Mouse (Mus musculus): ENCODE results near the gene Rps12. TPM values are rescaled to one million over a fixed set of nuclear protein-coding genes. Genes with fewer than 3 reads are reported as not detected.

The Rps12 gene
- total and polyA plus RNA-seq, 2 experiments = 533 to 861 TPM

DNA sequence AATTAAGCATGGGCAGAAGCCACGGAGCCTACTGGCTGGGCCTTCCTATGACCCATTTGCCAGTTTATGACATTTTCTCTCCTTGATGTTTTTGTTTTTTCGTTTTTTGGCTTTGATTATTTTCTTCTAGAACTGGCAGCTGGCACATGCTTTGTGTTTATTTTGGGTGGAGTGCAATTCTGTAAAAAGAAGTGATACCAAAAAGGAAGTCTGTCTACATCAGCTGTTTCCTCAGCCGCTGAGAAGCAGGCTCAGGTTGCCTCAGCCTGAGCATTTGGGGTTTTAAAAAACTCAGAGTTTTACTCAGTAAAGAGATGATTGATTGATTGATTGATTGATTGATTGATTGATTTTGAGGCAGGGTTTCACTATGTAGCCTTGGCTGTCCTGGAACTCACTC, 15.8 kb upstream of the Rps12 start:
- Histone ChIP-seq H3K4me3 (ENCODE audit: insufficient read depth, low read depth, low read length) (no peak overlapping the region), H3K36me3 (ENCODE audit: control insufficient read depth, insufficient read depth, low read length) (peaks cover 23% of the 10 kb centered on the region), H3K9ac (ENCODE audit: low read depth, low read length) (no peak overlapping the region), H3K27me3 (ENCODE audit: control insufficient read depth, insufficient read depth, low read length) (no peaks in the 10 kb centered on the region), H3K4me1 (ENCODE audit: control insufficient read depth, insufficient read depth, low read length) (peaks cover 7% of the 10 kb centered on the region), H3K27ac (replicated peaks; ENCODE audit: insufficient read depth, low read depth, low read length) (no peak overlapping the region), H3K79me2 (ENCODE audit: control insufficient read depth, insufficient read depth, low read length) (no peaks in the 10 kb centered on the region)
- DNase-seq (ENCODE audit: extremely low read depth, low read depth, low spot score) = no peak
- WGBS = 18% methylated on average over 3 of the region's 3 CpGs
- TF ChIP-seq POLR2A (IDR thresholded peaks at IDR 0.05; ENCODE audit: extremely low read depth, insufficient read depth, low read length) (no peak), CTCF (IDR thresholded peaks at IDR 0.05; ENCODE audit: low read depth, low read length) (no peak)

DNA sequence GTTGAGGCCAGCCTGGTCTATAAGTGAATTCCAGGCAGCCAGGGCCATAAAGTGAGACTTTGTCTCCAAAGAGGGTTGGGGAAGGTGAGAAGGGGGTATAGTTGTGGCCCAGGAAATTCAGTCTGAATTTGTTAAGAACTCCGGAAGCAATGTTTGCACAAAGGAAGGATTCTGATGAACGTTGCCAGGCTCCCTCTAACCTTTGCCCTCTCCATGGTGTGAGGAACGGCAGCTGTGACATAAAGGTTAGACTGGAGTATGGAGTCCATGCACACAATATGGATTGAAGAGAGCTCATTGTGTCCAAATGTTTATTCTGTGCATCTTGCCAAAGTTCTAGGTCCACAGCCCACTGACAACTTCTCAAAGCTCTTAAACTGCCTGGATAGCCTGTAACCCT, 12.9 kb upstream of the Rps12 start:
- Histone ChIP-seq H3K4me3 (ENCODE audit: insufficient read depth, low read depth, low read length) (no peak overlapping the region), H3K4me1 (ENCODE audit: control insufficient read depth, insufficient read depth, low read length) (peaks cover 9% of the 10 kb centered on the region), H3K36me3 (ENCODE audit: control insufficient read depth, insufficient read depth, low read length) (peaks cover 10% of the 10 kb centered on the region), H3K27me3 (ENCODE audit: control insufficient read depth, insufficient read depth, low read length) (no peaks in the 10 kb centered on the region), H3K27ac (replicated peaks; ENCODE audit: insufficient read depth, low read depth, low read length) (no peak overlapping the region), H3K79me2 (ENCODE audit: control insufficient read depth, insufficient read depth, low read length) (no peaks in the 10 kb centered on the region), H3K9ac (ENCODE audit: low read depth, low read length) (no peak overlapping the region)
- peak; percentile 59 for DNase-seq (ENCODE audit: extremely low read depth, low read depth, low spot score)
- 23% methylated on average over 3 of the region's 3 CpGs for WGBS
- TF ChIP-seq POLR2A (IDR thresholded peaks at IDR 0.05; ENCODE audit: extremely low read depth, insufficient read depth, low read length) (no peak), CTCF (IDR thresholded peaks at IDR 0.05; ENCODE audit: low read depth, low read length) (no peak)

DNA sequence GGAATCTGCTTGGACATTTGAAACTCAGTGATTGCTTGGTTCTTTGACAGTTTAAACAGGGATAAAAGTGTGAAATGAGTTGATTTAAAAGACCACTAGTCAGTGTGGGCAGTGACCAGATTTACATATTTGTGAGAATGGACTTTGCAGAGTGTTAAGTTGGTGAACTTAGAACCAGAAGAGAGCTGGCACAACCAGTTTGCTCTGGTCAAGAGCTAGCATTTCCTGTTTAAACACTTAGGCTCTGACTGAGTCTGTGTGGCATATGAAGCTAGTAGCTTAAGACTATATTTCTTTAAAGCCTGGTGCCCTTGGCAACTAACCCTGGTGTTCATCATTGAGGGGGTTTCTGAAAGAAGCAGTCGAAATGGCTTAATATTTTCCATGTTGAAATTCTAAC, 11.1 kb upstream of the Rps12 start:
- WGBS = 71% methylated on average over 1 of the region's 1 CpGs
- Histone ChIP-seq H3K9ac (ENCODE audit: low read depth, low read length) (no peak overlapping the region), H3K27ac (replicated peaks; ENCODE audit: insufficient read depth, low read depth, low read length) (no peak overlapping the region), H3K79me2 (ENCODE audit: control insufficient read depth, insufficient read depth, low read length) (no peaks in the 10 kb centered on the region), H3K27me3 (ENCODE audit: control insufficient read depth, insufficient read depth, low read length) (no peaks in the 10 kb centered on the region), H3K4me1 (ENCODE audit: control insufficient read depth, insufficient read depth, low read length) (peaks cover 9% of the 10 kb centered on the region), H3K36me3 (ENCODE audit: control insufficient read depth, insufficient read depth, low read length) (peaks cover 2% of the 10 kb centered on the region; the same call in 1 of the 2 replicates), H3K4me3 (ENCODE audit: insufficient read depth, low read depth, low read length) (no peak overlapping the region)
- DNase-seq (ENCODE audit: extremely low read depth, low read depth, low spot score) = peak; percentile 49
- no peak for TF ChIP-seq CTCF (IDR thresholded peaks at IDR 0.05; ENCODE audit: low read depth, low read length)
- TF ChIP-seq POLR2A (IDR thresholded peaks at IDR 0.05; ENCODE audit: extremely low read depth, insufficient read depth, low read length) = no peak

DNA sequence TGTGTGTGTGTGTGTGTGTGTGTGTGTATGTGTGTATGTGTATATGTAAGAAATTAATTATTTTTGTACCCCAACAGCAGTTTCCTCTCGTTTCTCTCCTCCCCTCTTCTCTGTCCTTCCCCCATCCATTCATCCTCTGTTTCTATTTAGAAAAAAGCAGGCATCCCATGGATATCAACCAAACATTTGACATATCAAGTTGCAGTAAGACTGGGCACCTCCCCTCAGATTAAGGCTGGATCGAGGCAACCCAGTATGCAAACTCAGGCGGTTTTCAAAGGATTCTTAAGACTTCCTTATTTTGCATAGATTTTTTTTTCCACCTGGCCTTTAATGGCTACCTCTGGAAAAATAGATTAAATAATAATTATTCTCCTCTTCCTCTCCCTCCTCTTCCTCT, 10.5 kb upstream of the Rps12 start:
- TF ChIP-seq CTCF (IDR thresholded peaks at IDR 0.05; ENCODE audit: low read depth, low read length) (no peak), POLR2A (IDR thresholded peaks at IDR 0.05; ENCODE audit: extremely low read depth, insufficient read depth, low read length) (no peak)
- DNase-seq (ENCODE audit: extremely low read depth, low read depth, low spot score) = no peak
- peaks cover 2% of the 10 kb centered on the region; the same call in 1 of the 2 replicates for H3K36me3 ChIP-seq (ENCODE audit: control insufficient read depth, insufficient read depth, low read length)
- peaks cover 9% of the 10 kb centered on the region for H3K4me1 ChIP-seq (ENCODE audit: control insufficient read depth, insufficient read depth, low read length)
- no peak overlapping the region for H3K9ac ChIP-seq (ENCODE audit: low read depth, low read length)
- 23% methylated on average over 3 of the region's 3 CpGs for WGBS
- H3K27me3 ChIP-seq (ENCODE audit: control insufficient read depth, insufficient read depth, low read length) = no peaks in the 10 kb centered on the region
- no peak overlapping the region for H3K27ac ChIP-seq (replicated peaks; ENCODE audit: insufficient read depth, low read depth, low read length)
- no peaks in the 10 kb centered on the region for H3K79me2 ChIP-seq (ENCODE audit: control insufficient read depth, insufficient read depth, low read length)
- no peak overlapping the region for H3K4me3 ChIP-seq (ENCODE audit: insufficient read depth, low read depth, low read length)

DNA sequence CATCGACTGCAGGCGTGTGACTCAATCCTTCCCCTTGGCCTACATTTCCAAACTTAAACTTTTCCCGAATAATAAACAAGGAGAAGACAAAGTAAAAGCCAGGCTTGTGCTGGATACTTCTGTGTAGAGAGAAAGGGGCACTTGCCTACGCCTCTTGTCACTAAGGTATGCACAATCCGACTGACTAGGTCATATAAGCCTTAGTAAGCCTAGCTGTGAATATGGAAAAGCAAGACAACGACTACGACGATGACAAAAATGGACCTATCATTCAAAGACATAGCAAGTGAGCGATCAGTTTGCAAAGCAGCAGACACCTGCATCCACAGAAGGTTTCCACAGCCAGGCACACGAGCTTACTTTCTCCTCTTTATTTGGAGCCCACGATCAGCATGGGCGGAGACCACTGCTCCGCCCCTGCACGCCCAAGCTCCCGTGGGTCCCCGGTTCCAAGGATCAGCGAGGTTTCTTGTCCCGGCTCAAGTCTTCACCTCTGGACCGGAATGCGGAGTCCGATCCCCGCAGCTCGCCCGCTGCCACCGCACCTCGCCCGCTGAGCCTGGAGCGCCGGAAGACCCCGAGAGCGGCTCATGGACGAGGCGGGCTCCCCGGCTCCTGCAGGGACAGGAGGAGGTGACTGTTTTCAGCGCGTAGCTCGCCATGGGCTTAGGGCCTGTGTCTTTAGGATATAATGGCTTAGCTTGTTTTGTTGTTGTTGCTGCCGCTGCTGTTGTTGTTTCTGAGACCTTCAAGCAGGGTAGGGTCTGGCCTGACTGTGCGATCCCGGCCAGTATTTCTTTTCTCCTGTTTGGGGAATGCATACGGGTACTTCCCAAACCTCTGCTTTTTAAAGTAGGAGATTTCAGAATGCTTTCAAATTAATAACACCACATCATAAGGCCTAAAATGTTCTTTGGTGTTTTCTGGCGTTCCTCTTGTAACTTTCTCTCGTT, 9.8 kb upstream of the Rps12 start, which contains the start of gene Slc18b1:
TSS of gene Slc18b1 (plus strand) at position 436 of the 953 bp plus-strand sequence.
- H3K36me3 ChIP-seq (ENCODE audit: control insufficient read depth, insufficient read depth, low read length) = peaks cover 2% of the 10 kb centered on the region; the same call in 1 of the 2 replicates
- no peak for TF ChIP-seq CTCF (IDR thresholded peaks at IDR 0.05; ENCODE audit: low read depth, low read length)
- 0 out of 2 replicates have a peak, but pooled peaks have one; percentile 20 for TF ChIP-seq POLR2A (IDR thresholded peaks at IDR 0.05; ENCODE audit: extremely low read depth, insufficient read depth, low read length)
- H3K27ac ChIP-seq (replicated peaks; ENCODE audit: insufficient read depth, low read depth, low read length) = peak within 1 kb of the TSS; percentile 15
- DNase-seq (ENCODE audit: extremely low read depth, low read depth, low spot score) = peak; percentile 62
- no peaks in the 10 kb centered on the region for H3K27me3 ChIP-seq (ENCODE audit: control insufficient read depth, insufficient read depth, low read length)
- peak within 1 kb of the TSS; percentile 86 for H3K9ac ChIP-seq (ENCODE audit: low read depth, low read length)
- H3K4me3 ChIP-seq (ENCODE audit: insufficient read depth, low read depth, low read length) = peak within 1 kb of the TSS; percentile 87
- H3K4me1 ChIP-seq (ENCODE audit: control insufficient read depth, insufficient read depth, low read length) = peaks cover 9% of the 10 kb centered on the region
- 3% methylated on average over 43 of the region's 43 CpGs for WGBS
- no peaks in the 10 kb centered on the region for H3K79me2 ChIP-seq (ENCODE audit: control insufficient read depth, insufficient read depth, low read length)
